Mouse (Mus musculus) fibroblast of lung, adult 2 months (primary cell): ENCODE data around the gene Gm44503.

Source experiments
- DNase-seq: peaks from one replicate; pipeline ENCODE4 v3.0.0-alpha.2; 2011; ENCODE audit warnings: low read depth

The Gm44503 gene

GRCm38 (mm10) chr9:72958521-72959450 lies at the start of gene Gm44503, which contains the start of gene Dyx1c1:
TSS of gene Gm44503 (plus strand) at chr9:72958852.
TSS of gene Dyx1c1 (plus strand) at chr9:72958785.
- peak; percentile 39 for DNase-seq

GRCm38 (mm10) chr9:72911381-72911780 lies 47.3 kb upstream of the Gm44503 start:
- no peak for DNase-seq

- no peak for DNase-seq
Measured at GRCm38 (mm10) chr9:72913551-72913950, 45.1 kb upstream of the Gm44503 start.

GRCm38 (mm10) chr9:72915728-72916127 lies 42.9 kb upstream of the Gm44503 start:
- DNase-seq: no peak

GRCm38 (mm10) chr9:72923068-72923467 lies 35.6 kb upstream of the Gm44503 start:
- DNase-seq: no peak

- DNase-seq: no peak
Measured at GRCm38 (mm10) chr9:72925021-72925934, 33.4 kb upstream of the Gm44503 start, which contains the start of gene Pygo1. TSS of gene Pygo1 (plus strand) at chr9:72925645.

- DNase-seq: no peak
Measured at GRCm38 (mm10) chr9:72925935-72926258, 32.8 kb upstream of the Gm44503 start.

GRCm38 (mm10) chr9:72931166-72931790 lies 27.4 kb upstream of the Gm44503 start:
- no peak for DNase-seq

GRCm38 (mm10) chr9:72935309-72935708 lies 23.3 kb upstream of the Gm44503 start:
- DNase-seq: no peak

GRCm38 (mm10) chr9:72936301-72936700 lies 22.4 kb upstream of the Gm44503 start:
- DNase-seq: no peak

- no peak for DNase-seq
Measured at GRCm38 (mm10) chr9:72943424-72943823, 15.2 kb upstream of the Gm44503 start.

- no peak for DNase-seq
Measured at GRCm38 (mm10) chr9:72944286-72944685, 14.4 kb upstream of the Gm44503 start.

GRCm38 (mm10) chr9:72947010-72947409 lies 11.6 kb upstream of the Gm44503 start:
- no peak for DNase-seq

- no peak for DNase-seq
Measured at GRCm38 (mm10) chr9:72949572-72949971, 9.1 kb upstream of the Gm44503 start.

- DNase-seq: no peak
Measured at GRCm38 (mm10) chr9:72954746-72955145, 3.9 kb upstream of the Gm44503 start.

GRCm38 (mm10) chr9:72955546-72955945 lies 3.1 kb upstream of the Gm44503 start:
- DNase-seq: no peak

- no peak for DNase-seq
Measured at GRCm38 (mm10) chr9:72961346-72961745, 2.7 kb downstream of the Gm44503 start.

- no peak for DNase-seq
Measured at GRCm38 (mm10) chr9:72961959-72962358, 3.3 kb downstream of the Gm44503 start.

GRCm38 (mm10) chr9:72968349-72969061 lies 9.9 kb downstream of the Gm44503 start:
- peak; percentile 35 for DNase-seq

GRCm38 (mm10) chr9:72969874-72970273 lies 11.2 kb downstream of the Gm44503 start:
- no peak for DNase-seq

- no peak for DNase-seq
Measured at GRCm38 (mm10) chr9:72972435-72972834, 13.8 kb downstream of the Gm44503 start.
